Mouse (Mus musculus) frontal cortex, postnatal 14 days (tissue): ENCODE data around the gene Uspl1.
A peak's percentile ranks its signal among the peaks of the same experiment; 100 is the strongest.

Source experiments
- DNase-seq, 2 experiments: peaks; one replicate each; pipeline ENCODE4 v3.0.0; 2022; ENCODE audit warnings: low spot score in 2 of 2

The Uspl1 gene

DNA sequence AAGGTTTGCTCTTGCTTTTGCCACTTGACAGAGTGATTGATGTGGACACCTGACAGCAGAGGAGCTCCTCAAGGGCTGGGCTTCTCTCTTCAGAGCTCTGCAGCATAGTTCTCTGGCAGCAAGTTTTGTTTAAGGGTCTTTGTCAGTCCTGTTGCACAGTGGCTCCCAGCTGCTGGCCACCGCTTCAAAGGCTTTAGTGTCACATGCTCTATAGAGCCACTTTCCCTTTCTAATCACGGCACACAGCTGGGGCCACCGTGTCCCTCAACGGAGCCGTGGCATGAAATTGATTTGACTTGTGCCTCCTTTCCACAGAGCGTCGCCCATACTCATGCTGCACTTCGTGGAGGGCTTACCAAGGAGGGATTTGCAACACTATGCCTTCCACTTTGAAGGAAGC lies 25.2 kb downstream of the Uspl1 start:
- no peak for DNase-seq

DNA sequence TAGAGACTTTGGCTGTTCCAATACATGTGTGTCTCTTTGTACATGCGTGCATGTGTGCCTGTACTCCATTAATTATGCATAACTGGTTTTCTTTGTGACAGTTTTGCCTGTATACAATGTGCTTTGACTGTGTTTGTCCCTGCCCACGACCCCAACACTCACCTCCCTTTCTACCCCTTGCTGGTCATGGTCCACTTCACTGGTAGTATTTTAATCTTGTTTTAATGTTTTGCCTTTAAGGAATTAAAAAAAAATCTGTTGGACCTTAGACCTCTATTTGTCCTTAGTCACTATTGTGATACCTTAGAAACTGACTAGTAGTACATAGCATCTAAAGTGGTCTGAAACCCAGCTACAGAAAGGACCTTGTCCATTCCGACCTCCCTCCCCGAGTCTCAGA lies 26.9 kb downstream of the Uspl1 start:
- no peak for DNase-seq

DNA sequence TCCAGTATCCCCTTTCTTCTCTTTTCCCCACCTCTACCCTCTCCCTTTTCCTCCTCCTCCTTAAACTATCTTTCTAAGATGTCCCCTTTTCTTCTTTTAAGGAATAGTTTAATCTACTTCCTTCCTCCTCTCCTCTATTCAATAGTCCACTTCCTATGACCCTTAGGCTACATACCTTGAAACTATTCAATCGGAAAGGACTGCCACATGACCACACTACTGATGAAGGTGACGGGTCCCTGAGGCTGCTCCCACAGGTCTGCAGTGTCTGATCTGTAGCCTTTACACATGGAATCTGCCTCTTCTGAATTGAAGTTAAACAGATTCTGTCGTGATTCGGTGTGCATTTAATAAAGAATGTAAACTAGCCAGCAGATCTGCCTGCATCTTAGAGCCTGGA lies 28.7 kb downstream of the Uspl1 start:
- no peak for DNase-seq

DNA sequence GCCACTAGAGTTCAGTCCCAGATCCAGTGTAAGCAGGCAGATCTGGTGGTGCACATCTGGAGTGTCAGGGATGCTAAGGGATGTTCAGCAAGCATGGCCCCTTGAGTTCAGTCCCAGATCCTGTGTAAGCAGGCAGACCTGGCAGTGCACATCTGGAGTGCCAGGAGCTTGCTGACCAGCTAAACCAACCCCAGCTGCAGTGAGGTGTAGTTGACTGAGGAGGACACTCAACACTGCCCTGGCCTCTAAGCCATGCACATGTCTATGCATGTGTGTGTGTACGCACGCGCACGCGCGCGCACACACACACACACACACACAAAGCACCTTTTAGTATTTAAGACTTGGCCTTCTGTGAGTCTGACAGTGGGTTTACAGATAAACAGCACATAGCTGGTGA lies 31.4 kb downstream of the Uspl1 start:
- no peak for DNase-seq

DNA sequence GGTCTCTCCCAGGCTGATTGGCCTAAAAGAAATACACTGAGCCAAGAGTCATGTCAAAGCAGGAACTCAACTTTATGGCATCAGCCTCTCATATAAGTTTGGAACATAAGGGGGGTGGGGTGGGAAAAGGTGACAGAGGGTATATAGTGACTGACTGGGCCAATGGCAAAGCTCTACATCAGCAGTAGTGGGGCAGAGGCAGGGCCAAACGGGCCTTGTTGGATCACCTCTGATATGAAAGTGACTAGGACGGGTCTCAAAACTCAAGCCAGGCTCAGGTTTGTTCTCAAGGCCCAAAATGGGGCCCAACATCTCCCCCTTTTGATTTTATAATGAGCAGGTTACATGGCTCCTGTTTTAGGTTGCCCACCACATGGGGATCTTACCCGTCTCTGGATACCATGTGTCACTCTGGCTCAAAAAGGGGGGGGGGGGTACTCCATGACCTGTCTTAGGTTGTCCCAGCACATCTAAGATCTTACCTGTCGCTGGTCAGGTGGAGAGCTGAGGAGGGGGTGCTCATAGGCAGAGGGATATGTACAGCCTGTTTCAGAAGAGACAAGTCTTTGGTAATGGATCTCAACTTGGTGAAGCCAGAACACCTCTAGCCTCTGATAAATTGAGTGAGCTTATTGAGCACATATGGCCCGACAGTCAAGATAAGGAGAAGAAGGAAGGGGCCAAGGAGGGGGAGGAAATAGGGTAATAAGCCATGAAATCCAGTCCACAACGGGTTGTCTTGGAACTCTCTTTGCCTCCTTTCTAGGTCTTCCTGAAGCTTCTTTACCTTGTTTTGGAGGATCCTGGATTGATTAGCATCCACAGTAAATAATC lies 33.6 kb downstream of the Uspl1 start:
- DNase-seq, result no peak

DNA sequence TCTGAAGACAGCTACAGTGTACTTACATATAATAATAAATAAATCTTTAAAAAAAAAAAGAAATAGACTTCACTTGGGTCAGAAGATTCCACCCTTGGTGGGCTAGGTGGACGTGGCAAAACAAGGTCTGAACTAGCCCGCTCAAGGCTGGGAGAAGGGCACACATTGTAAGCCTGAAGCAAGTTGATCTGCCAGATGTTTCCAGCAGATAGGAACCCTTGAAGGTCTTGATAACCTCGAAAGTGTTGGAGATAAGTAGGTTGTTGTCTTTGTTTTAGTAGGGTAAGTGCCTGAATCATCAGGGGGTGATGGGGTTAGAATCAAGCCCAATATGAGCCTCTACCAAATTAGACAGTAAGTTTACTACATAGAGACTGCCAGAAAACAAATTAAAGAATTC lies 35.3 kb downstream of the Uspl1 start:
- DNase-seq, result no peak

DNA sequence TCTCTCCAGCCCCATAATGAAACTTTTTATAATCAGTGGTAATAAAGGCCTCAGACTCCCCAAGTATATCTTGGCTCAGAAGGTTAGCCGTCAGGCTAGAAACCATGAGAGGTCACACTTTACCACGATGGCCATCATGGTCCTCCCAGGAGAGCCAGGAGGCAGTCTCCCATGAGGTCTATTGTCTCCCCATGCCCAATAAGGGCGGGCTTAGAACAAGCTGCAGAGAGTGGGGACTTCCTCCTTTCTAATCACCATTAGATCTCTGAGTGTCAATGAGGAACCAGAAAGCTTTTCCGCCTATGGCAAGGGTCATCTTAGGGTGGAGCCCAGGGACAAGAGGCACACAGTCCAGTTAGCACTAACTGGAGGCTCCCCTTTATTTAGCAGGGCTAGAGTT lies 37.2 kb downstream of the Uspl1 start:
- DNase-seq, result no peak

DNA sequence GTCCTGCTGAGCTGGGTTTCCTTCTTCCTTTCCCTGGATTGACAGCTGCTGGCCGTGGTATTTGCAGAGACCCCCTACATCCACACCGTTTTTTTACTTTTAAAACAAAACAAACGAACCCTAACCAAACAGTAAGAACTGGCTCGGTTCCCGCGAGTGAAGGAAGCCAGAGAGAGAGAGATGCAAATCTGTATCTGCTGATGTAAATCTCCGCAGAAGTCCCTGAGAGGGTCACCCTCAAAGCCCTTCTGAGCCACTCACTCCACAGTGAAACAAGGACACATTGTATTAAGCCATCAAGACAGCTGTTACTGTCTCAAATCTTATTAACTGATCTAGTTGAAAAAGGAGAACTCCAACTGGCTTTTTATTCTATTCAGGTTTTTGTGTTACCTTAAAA lies 40.5 kb downstream of the Uspl1 start:
- no peak for DNase-seq

DNA sequence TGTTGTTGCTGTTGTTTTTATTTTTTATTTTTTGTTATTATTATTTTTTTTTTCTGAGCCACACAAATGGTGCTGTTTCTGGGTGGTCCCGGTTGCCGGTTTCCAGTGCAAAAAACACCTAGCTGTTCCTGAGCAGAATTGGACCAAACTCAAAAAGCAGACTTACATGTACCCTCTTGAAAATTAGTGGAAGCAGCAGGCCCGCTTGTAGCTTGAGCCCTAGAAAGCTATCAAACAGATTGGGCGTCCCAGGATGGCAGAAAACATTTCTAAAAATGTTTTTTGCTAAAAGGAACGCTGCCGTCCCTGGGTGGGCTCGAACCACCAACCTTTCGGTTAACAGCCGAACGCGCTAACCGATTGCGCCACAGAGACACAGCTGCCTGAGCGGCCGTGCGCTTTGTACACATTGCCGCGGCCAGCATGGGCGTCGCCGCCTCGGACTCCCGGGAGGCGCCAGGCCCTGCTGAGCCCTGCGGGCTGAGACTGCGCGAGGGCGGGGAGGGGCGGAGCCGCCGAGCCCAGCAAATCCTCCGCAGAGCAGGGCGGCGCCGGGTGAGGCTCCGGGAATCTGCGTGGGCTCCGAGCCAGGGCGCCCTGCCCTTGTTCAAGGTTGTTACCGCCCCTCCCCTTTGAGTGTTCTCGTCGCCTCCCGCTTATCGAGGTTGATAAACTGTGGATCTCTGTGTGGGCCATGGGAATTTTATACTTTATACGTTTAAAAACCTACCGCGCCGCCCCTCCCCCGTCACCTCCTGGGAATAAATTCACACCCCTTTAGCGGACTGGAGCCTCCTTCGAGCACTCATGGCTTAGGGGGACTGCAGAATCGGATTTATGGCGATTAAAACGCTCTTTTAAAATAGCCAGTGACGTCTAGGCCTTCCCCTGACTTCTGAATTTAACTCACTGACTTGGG lies 44.8 kb downstream of the Uspl1 start:
- DNase-seq, result peak; percentile 94 to 99

DNA sequence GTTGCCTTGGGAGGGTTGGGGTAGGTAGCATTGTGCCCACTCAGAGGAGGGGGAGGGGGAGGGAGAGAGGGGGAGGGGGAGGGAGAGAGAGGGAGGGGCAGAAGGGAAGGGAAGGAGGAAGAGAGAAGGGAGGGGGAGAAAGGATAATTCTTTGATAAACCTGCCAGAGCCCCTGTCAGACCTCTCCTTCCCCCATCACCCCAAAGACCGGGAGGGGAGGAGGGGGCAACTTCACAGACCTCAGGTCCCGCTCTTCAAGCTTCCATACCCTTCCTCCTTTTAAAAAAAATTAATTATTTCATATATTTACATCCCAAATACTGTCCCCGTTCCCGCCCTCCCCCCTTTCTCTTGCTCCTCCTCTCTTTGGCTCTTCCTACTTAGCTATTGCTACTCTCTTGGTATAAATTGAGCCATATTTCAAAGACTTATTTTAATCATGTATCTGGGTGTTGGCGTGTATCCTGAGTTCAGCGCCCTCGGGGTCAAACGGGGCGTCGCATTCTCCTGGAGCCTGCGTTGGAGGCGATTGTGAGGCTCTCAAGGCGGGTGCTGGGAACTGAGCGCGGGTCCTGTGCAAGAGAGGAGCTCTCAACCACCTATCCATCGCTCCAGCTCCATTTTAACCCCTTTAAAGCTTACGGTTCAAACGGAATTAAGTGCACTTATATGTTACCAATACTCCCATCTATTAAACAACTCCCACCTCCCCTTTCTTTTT lies 45.6 kb downstream of the Uspl1 start:
- DNase-seq, result no peak

DNA sequence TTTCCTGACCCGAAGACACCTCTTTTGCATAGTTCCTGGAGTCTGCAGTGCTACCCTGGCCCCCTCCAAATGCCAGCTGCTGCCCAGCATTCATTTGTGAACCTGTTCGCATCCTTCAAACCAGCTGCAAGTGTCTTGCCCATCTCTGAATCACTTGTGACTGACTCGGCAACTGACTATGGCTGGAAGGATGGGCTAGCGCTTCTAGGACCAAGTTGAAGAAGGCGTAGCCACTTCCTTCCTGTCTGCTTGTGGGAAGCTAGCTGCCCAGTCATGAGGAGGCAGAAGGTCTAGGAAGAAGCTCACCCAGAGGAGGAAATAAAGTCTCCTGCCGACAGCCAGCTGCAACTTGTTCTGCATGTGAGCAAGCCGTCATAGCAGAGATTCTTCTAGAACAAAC lies 50.9 kb downstream of the Uspl1 start:
- DNase-seq, result no peak

DNA sequence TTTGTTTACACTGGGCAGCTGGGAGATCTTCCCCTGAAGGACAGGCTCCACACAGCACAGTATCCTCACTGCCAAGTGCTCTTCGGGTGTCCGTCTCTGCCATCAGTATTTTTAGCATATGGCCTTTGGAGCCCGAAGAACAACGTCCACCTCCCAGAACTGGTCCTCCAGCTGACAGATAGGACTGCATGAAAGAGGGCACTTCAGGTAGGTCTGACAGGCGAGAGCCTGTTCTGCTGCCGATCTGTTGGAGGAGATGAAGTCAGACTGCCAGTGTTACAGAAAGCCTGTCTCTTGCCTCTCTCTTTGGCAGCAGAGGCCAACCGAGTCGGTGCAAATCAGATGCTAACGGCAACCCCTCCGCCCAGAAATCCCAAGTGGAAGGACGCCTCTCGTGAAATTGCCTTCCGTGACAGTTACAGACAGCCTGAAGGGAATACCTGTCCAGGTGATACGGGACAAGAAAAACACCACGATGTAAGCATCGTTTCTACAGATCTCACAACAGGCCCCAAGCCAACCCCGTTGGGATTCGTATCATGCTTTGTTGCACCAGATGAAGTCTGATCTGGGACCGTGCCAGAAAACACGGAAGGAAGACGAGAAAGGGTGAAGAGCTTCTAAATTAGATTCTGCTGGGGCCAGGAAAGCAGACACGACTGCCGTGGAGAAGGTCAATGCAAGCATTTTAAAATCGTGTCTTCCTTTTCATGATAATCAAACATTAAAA lies 53.2 kb downstream of the Uspl1 start:
- no peak for DNase-seq

DNA sequence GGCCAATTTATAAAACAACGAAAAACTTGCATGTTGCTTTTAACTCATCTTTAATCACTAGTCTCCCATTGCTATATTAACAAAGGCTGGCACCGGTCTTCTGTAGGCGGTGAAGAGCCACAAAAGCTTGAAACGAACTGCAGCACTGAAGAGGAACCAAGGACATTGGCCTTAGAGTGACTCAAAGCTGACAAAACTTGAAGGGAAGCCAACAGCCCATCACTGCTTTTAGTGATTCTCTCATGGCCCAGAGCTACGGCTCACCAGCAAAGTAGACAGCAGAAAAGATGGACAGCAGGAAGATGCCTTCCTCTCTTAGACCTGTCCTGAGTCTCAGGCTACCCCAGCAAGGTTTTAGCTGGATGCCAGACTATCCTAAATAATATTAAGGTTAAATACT lies 58.3 kb downstream of the Uspl1 start:
- no peak for DNase-seq

DNA sequence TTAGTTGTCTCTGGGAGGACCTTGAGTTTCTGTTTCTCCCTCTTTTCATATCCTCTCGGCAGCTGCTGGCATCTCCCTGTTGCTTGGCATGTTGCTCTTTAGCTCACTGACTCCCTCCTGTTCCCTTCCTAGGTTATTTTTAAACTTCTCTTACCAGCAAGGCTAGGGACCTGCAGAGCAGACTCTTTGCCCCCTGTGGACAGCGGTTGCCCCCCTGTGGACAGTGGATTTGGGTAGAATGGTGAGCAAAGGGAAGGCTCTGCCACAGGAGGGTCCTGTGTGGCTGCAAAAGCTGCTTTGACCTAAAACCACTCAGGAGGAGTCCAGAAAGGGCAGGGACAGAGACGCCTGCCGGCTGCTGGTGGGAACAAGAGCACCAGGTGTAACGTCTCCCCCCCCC lies 58.9 kb downstream of the Uspl1 start:
- DNase-seq, result no peak

DNA sequence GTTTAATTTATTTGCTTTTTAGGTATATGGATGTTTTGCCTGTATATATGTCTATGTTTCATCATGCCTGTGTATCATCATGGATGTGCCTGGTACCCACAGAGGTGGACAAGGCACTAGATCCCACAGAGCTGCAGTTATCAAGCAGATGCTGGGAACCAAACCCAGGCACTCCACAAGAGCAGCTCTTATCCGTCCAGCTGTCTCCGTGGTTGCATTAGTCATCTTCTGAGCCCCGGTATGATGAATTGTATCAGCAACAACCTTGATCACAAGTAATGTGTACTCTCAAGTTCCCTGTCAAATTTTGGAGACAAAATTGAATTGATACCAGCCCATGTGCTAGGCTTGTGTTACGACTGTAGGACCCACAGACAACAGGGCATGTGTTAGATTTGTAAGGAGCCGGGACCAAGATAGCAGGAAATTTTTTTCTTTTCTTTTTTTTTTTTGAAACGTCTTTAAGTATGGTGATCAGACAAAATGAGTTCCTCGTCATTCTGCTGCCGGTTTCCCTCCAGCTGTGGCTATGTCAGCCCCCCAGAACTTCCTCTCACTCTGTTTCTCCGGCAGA lies 61.3 kb downstream of the Uspl1 start:
- DNase-seq, result no peak

DNA sequence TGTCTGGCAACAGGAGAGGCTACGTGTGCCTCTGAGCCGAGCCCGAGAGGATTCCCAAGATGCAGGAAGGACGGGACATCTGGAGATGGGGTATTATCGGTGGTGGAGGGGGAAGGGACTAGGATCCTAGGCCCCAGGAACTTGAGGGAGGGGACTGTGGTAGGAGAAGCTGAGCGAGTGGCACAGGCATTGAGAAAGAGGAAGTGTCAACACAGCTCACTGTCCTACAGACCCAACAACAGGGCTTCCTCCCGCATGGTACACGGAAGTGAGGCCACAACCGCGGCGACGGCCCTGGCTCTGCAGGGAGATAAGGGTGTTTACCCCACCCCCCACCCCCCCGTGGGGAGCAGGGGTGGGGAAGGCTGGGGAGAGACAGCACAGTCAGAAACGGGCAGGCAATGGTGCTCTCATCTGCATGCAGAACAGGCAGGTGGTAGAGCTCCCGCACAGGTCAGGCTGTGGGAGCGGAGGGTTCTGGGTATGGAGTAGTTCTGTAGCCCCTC lies 61.9 kb downstream of the Uspl1 start:
- DNase-seq, result no peak

DNA sequence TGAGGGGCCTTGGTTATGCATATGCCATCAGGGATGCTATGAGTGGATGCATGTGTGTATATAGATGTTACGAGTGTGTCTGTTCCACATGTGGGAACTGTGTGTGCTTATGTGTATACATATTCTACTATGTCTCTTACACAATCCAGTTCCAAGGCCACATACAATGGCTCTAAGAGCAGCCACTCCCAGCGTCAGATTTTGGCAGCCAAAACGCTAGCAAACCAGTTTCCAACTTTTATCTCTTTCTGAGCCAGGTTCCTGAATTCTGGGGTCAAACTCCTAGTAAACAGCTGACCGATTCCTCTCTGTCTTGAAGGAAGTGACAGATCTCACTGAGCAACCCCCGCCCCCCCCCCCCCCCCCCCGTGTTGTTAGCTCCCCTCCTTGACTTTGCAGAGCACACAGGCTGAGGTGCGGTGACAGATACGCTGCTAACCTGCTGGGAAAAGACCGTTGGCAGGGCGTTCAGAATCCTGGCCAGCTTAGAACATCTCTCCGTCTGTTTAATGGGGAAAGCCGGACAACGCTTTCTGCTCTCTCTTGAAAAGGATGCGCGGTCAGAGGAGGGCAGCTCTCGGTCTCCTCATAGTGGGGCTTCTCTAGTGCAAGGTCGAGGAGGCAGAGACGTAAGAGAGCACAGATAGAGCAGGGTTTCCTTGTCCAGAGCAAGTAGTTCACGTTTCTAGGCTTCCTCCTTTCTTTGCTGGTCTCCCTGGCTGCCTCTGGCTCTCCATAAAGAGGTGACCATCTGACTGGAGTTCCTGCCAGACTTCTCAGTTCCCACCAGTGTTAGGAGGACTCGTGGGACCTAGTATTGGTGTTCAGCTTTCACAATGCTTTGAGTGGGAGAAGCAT lies 63.1 kb downstream of the Uspl1 start:
- DNase-seq, result no peak

DNA sequence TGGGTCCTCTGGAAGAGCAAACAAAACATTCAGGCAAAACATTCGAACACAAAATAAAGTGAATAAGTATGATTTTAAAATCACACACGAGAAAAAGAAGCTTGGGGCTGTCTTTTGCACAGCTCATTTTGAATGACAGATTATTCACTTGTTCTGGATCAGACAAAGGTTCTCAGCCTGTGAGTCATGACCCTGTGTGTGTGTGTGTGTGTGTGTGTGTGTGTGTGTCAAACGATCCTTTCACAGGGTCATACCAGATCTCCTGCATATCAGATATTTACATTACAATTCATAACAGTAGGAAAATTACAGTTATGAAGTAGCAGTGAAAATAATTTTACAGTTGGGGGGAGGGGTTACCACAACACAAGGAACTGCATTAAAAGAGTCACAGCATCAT lies 68.2 kb downstream of the Uspl1 start:
- no peak for DNase-seq

DNA sequence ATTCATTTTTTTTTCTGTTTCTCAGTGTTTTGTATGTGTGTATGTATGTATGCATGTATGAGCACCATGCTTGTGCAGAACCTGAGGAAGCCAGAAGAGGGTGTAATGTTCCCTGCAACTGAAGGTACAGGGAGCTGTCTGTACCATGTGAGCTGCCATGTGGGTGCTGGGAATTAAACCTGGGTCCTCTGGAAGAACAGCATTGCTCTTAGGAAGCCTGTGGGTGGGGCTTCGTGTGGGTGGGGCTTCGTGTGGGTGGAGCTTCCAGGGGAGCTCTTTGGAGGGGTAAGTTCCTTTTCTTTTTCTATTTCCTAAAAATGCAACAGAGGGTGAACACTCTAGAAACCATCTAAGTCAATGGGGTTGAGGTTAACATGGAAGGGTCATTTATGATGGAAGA lies 69.3 kb downstream of the Uspl1 start:
- no peak for DNase-seq

DNA sequence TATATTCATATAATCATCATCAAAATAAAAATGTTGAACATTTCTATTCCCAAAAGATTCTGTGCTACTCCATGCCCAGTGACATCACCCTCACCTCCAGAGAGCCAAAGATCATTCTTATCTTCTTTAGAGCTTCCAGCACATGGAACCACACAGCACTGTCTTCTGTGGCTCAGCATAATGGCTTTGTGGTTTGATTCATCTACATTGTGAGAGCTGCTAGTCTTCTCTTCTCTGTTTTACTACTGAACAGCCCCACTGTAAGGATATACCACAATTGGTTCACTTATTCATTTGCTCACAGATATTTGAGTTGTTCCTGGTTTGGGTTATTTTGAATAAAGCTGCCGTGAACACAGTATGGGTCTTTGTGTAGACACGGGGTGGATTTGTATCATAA lies 71.4 kb downstream of the Uspl1 start:
- DNase-seq, result no peak
